Mouse (Mus musculus) heart, adult 8-10 months (tissue): ENCODE measurements around the gene Lnp1. TPM values are rescaled to one million over a fixed set of nuclear protein-coding genes. Genes with fewer than 3 reads are reported as not detected.
"Not testable (repeated sequence)": the region's sequence is repeated elsewhere in the genome, so short reads cannot be mapped to it uniquely, and the experiment has no call there.

Experiments
- DNase-seq: peaks from one replicate; pipeline ENCODE4 v3.0.0; 2022; ENCODE audit warnings: low spot score
- total RNA-seq, 4 experiments: library from RNA; stranded (reverse); gene quantifications; 2 replicates each; pipeline ENCODE4 v1.2.4; 2022

Lnp1 gene
- not detected for total RNA-seq

GRCm38 (mm10) chr16:56928023-56928422 lies at the start of gene Lnp1:
TSS of gene Lnp1 (minus strand) at chr16:56928061.
- DNase-seq: no peak

GRCm38 (mm10) chr16:56974646-56975045 lies 46.8 kb upstream of the Lnp1 start:
- DNase-seq: no peak

GRCm38 (mm10) chr16:56958311-56958710 lies 30.4 kb upstream of the Lnp1 start:
- not testable (repeated sequence) for DNase-seq

GRCm38 (mm10) chr16:56949085-56949484 lies 21.2 kb upstream of the Lnp1 start:
- DNase-seq: no peak

GRCm38 (mm10) chr16:56942341-56942740 lies 14.5 kb upstream of the Lnp1 start:
- DNase-seq: no peak

- DNase-seq: peak; percentile 28
Observed at GRCm38 (mm10) chr16:56920102-56920657, 7.7 kb downstream of the Lnp1 start.

- no peak for DNase-seq
Observed at GRCm38 (mm10) chr16:56917230-56917629, 10.6 kb downstream of the Lnp1 start.

GRCm38 (mm10) chr16:56908986-56909385 lies 18.9 kb downstream of the Lnp1 start:
- no peak for DNase-seq

GRCm38 (mm10) chr16:56902206-56902605 lies 25.7 kb downstream of the Lnp1 start:
- DNase-seq: not testable (repeated sequence)

- DNase-seq: no peak
Observed at GRCm38 (mm10) chr16:56891583-56891982, 36.3 kb downstream of the Lnp1 start.

- DNase-seq: no peak
Observed at GRCm38 (mm10) chr16:56886616-56887116, 41.2 kb downstream of the Lnp1 start.

- DNase-seq: peak; percentile 85
Observed at GRCm38 (mm10) chr16:56885824-56886615, 41.8 kb downstream of the Lnp1 start, which contains the start of gene Tmem45a. TSS of gene Tmem45a (minus strand) at chr16:56886166.

GRCm38 (mm10) chr16:56884811-56885210 lies 43.0 kb downstream of the Lnp1 start:
- no peak for DNase-seq

- no peak for DNase-seq
Observed at GRCm38 (mm10) chr16:56873410-56873809, 54.5 kb downstream of the Lnp1 start.

GRCm38 (mm10) chr16:56870458-56870857 lies 57.4 kb downstream of the Lnp1 start:
- DNase-seq: no peak

- DNase-seq: no peak
Observed at GRCm38 (mm10) chr16:56868361-56868760, 59.5 kb downstream of the Lnp1 start.

GRCm38 (mm10) chr16:56867591-56867990 lies 60.3 kb downstream of the Lnp1 start:
- no peak for DNase-seq

Other genes with a start within 250 kb of the Lnp1 start
- 10 to 100 TPM; 47.3 to 51.7 (median 50.1) TPM for gene Tfg, start 210.6 kb downstream of the Lnp1 start, total RNA-seq
- gene Adgrg7, start 132.2 kb downstream of the Lnp1 start, total RNA-seq: under 1 TPM in 1 of 4 experiments, not detected in 3; 0.08 TPM
- 1 to 10 TPM; 1.1 to 3.4 (median 2.4) TPM for gene Tmem45a, start 41.9 kb downstream of the Lnp1 start, total RNA-seq
- gene Tmem45a2, start 143.3 kb upstream of the Lnp1 start, total RNA-seq: not detected
- gene Tomm70a, start 193.6 kb upstream of the Lnp1 start, total RNA-seq: 10 to 100 TPM; 36.3 to 45.4 (median 41.1) TPM
- 10 to 100 TPM; 25.8 to 33.3 (median 29.9) TPM for gene Nit2, start 239.3 kb upstream of the Lnp1 start, total RNA-seq